Mouse (Mus musculus) megakaryocyte-erythroid progenitor cell, adult 5-6 weeks (primary cell): ENCODE measurements around the gene Eef2kmt. TPM values are rescaled to one million over a fixed set of nuclear protein-coding genes. Genes with fewer than 3 reads are reported as not detected.

Experiments used
- ATAC-seq: replicated peaks from 2 replicates; pipeline ENCODE4 v1.8.0; 2016; ENCODE audit warnings: mild to moderate bottlenecking, inconsistent platforms; ENCODE audit not compliant: severe bottlenecking, poor library complexity, low FRiP score, low TSS enrichment
- total RNA-seq, 2 experiments: library from RNA; stranded (forward) in 1 of 2; stranded (reverse) in 1 of 2; fragments of 200-1000, 215-1000 nt in 1 of 2; fragments of >200 nt in 1 of 2; fragmentation: Nextera tagmentation in 1 of 2; gene quantifications; 2 replicates each; pipeline ENCODE4 v1.2.3; 2014 to 2017

Eef2kmt gene
- total RNA-seq (2014; fragmentation: Nextera tagmentation) (21.1 and 23.9 TPM in 2 replicates), total RNA-seq (2017) (16.3 and 32.4 TPM in 2 replicates)

- peak; percentile 95 for ATAC-seq
Observed at GRCm38 (mm10) chr16:5255779-5256496, at the start of gene Eef2kmt. Gene Eef2kmt (minus strand): TSS chr16:5255983.

- no peak for ATAC-seq
Observed at GRCm38 (mm10) chr16:5295238-5295637, 39.5 kb upstream of the Eef2kmt start.

DNA sequence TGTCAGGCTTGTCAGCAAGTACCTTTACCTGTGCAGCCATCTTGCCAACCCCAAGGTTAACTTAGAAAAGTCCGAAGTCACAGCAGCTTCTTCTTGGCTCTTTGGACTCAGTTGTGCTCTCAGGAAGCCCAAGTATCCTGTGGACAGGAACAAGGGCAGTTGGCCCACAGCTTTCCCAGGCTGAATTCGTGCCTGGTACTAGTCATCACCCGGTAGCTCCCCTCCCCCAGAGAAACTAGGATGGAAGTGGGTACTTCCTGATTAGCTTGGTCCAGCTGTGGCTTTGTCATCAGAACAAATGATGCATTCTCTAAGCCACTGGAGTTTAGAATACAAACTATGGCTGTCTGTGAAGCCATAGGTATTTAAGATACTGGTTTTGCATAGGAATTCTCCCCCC lies 29.6 kb upstream of the Eef2kmt start:
- ATAC-seq: no peak

- ATAC-seq: no peak
Observed at GRCm38 (mm10) chr16:5282686-5283085, 26.9 kb upstream of the Eef2kmt start.

- ATAC-seq: no peak
Observed at GRCm38 (mm10) chr16:5279571-5280222, 23.9 kb upstream of the Eef2kmt start.

DNA sequence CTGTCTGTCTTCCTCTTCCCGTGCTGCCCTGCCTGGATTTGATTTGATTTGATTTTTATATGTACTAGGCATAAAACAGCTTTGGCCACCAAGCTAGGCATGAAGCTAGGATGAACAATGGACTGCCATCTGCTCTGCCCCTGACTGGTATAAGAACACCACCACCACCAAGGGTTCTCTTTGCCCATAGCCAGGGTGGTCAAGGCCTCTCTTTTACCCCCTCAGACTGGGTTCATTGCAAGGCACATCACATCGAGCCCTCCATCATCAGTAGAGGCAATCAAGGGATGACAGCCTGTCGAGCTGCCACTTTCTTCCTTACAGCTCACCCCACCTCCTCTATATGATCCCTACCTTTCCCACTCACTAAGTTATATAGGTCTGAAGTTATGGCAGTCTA lies 16.6 kb upstream of the Eef2kmt start:
- no peak for ATAC-seq

GRCm38 (mm10) chr16:5271411-5272035 lies 15.7 kb upstream of the Eef2kmt start:
- ATAC-seq: no peak

- no peak for ATAC-seq
Observed at GRCm38 (mm10) chr16:5263926-5264325, 8.1 kb upstream of the Eef2kmt start.

DNA sequence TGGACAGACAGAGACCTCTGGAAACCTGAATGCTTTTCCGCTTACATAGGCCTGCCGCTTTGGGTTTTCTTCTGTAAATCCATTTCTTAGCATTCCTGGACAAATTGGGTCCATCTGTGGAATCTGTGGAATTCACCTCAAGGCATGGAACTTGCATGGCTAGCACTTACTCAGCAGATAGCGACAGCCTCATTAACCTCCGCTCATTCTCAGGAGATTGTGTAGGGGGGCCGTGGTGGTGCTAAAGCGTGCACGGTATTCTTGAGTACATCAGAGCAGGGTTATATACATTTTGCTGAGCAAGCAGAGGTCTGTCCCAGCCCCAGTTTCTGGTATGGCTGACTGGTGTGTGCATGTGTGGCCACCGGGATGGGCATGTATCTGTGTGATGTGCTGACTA lies 7.4 kb upstream of the Eef2kmt start:
- no peak for ATAC-seq

- no peak for ATAC-seq
Observed at GRCm38 (mm10) chr16:5255081-5255740, 572 bp downstream of the Eef2kmt start.

GRCm38 (mm10) chr16:5254346-5255025 lies 1.3 kb downstream of the Eef2kmt start:
- ATAC-seq: peak; percentile 84

GRCm38 (mm10) chr16:5252260-5252659 lies 3.5 kb downstream of the Eef2kmt start:
- no peak for ATAC-seq

GRCm38 (mm10) chr16:5250891-5251290 lies 4.9 kb downstream of the Eef2kmt start:
- no peak for ATAC-seq

DNA sequence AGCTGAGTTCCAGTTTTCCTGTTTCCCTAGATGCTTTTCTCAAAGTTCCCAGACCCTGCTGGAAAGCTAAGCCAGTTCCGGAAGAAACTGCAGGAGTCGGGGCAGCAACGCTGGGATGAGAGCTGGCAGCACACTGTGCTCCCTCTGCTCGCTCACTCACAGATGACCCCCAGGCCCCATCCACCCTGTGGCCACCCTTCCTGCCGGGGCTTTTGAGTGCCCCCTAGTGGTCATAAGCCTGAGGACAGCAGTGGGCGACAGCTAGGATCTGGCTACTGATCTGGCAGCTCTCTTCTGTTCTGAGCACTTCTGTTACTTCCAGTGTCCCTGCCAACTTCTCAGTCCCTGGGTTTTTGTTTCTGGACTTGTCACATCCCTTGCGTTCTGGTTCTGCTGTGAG lies 11.4 kb downstream of the Eef2kmt start:
- peak; percentile 76 for ATAC-seq

GRCm38 (mm10) chr16:5242882-5243281 lies 12.9 kb downstream of the Eef2kmt start:
- ATAC-seq: no peak

- no peak for ATAC-seq
Observed at GRCm38 (mm10) chr16:5242355-5242754, 13.4 kb downstream of the Eef2kmt start.

DNA sequence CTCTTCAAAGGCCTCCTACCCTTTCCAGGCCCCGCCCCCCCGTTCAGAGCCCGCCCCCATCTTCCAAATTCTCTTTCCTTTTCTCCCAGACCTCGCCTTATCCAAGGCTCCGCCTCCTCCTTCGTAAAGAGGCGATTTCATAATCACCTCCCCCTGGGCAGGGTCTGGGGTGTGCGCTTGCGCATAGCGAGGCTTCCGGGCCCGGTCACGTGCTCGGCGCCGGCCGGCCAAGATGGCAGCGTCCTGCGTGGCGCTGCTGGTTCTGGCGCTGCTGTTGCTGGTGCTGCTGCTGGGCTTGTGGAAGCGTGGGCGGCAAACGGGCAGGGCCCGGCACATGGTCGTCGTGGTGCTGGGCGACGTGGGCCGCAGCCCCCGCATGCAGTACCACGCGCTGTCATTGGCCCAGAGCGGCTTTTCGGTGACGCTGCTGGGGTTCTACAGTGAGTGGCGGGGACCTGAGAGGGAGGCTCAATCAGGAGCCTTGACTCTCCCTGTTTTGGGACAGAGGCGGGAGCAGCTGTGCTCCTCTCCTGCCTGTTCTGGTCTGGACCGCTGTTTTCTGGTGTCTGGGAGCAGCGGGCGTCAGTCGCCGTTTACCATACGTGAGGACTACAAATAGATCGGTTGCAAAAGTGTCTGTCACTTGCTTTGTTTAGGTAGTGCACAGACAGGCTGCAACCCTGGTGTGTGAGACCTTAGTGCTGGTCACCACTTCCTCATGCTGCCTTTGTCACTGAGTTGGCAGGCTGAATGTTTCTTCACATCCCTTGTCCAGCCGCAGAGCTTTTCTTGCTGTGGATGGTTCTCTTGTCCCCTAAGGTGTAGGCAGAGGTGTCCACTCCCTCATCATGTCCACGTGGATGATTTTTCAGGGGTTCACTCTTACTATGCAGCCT lies 22.1 kb downstream of the Eef2kmt start, which contains the start of gene Alg1:
Alg1 (plus strand) TSS at position 204 of the 896 bp plus-strand sequence.
- peak; percentile 94 for ATAC-seq

- no peak for ATAC-seq
Observed at GRCm38 (mm10) chr16:5232982-5233381, 22.8 kb downstream of the Eef2kmt start.
